Mouse (Mus musculus): ENCODE data around the gene 1110059E24Rik. TPM values are rescaled to one million over a fixed set of nuclear protein-coding genes. Genes with fewer than 3 reads are reported as not detected.

Gene 1110059E24Rik
- polyA plus RNA-seq, 1 experiment from 2014 or later, result 45.4 TPM

GRCm38 (mm10) chr19:21586546-21586945 is 66.2 kb downstream of the 1110059E24Rik start:
- 83% methylated on average over 1 of the region's 1 CpGs for WGBS
- Histone ChIP-seq H3K4me1 (ENCODE audit: control insufficient read depth in 2 of 2, insufficient read depth in 2 of 2, low read length in 2 of 2) (no peaks in the 10 kb centered on the region), H3K27ac (replicated peaks in 1 of 2; ENCODE audit: control insufficient read depth in 1 of 2, insufficient read depth in 1 of 2, low read depth in 2 of 2, low read length in 2 of 2) (no peak overlapping the region), H3K27me3 (ENCODE audit: control insufficient read depth, insufficient read depth, low read length) (no peaks in the 10 kb centered on the region), H3K36me3 (ENCODE audit: control insufficient read depth, insufficient read depth, low read length) (no peaks in the 10 kb centered on the region), H3K9ac (ENCODE audit: low read length) (no peak overlapping the region), H3K4me2 (ENCODE audit: low read length) (no peak overlapping the region), H3K9me3 (ENCODE audit: control insufficient read depth, low read length) (no peaks in the 10 kb centered on the region), H3K4me3 (ENCODE audit: control insufficient read depth in 1 of 2, insufficient read depth in 1 of 2, low read depth in 1 of 2, low read length in 2 of 2) (no peak overlapping the region)
- no peak for ATAC-seq (ENCODE audit: insufficient number of reproducible peaks, insufficient read depth, low FRiP score, low read depth)

- 75% methylated on average over 2 of the region's 2 CpGs for WGBS
Observed at GRCm38 (mm10) chr19:21585868-21586267, 66.9 kb downstream of the 1110059E24Rik start.

GRCm38 (mm10) chr19:21583986-21584385 is 68.8 kb downstream of the 1110059E24Rik start:
- no peaks in the 10 kb centered on the region for H3K27me3 ChIP-seq (ENCODE audit: control insufficient read depth, insufficient read depth, low read length)
- ATAC-seq (ENCODE audit: insufficient number of reproducible peaks, insufficient read depth, low FRiP score, low read depth), result no peak
- H3K36me3 ChIP-seq (ENCODE audit: control insufficient read depth, insufficient read depth, low read length), result no peaks in the 10 kb centered on the region
- H3K4me2 ChIP-seq (ENCODE audit: low read length), result no peak overlapping the region
- H3K4me3 ChIP-seq (ENCODE audit: control insufficient read depth in 1 of 2, insufficient read depth in 1 of 2, low read depth in 1 of 2, low read length in 2 of 2), result no peak overlapping the region
- WGBS, result 85% methylated on average over 5 of the region's 5 CpGs
- peaks cover 0 to 5% of the 10 kb centered on the region in 2 experiments; a peak in 2 of 4 replicates for H3K4me1 ChIP-seq (ENCODE audit: control insufficient read depth in 2 of 2, insufficient read depth in 2 of 2, low read length in 2 of 2)
- no peak overlapping the region for H3K9ac ChIP-seq (ENCODE audit: low read length)
- no peak overlapping the region for H3K27ac ChIP-seq (replicated peaks in 1 of 2; ENCODE audit: control insufficient read depth in 1 of 2, insufficient read depth in 1 of 2, low read depth in 2 of 2, low read length in 2 of 2)
- no peaks in the 10 kb centered on the region for H3K9me3 ChIP-seq (ENCODE audit: control insufficient read depth, low read length)

More at GRCm38 (mm10) chr19:21585868-21586267, 66.9 kb downstream of the 1110059E24Rik start:
- no peaks in the 10 kb centered on the region for H3K9me3 ChIP-seq (ENCODE audit: control insufficient read depth, low read length)
- no peaks in the 10 kb centered on the region for H3K27me3 ChIP-seq (ENCODE audit: control insufficient read depth, insufficient read depth, low read length)
- H3K9ac ChIP-seq (ENCODE audit: low read length), result no peak overlapping the region
- H3K27ac ChIP-seq (replicated peaks in 1 of 2; ENCODE audit: control insufficient read depth in 1 of 2, insufficient read depth in 1 of 2, low read depth in 2 of 2, low read length in 2 of 2), result no peak overlapping the region
- H3K4me2 ChIP-seq (ENCODE audit: low read length), result no peak overlapping the region
- no peak for ATAC-seq (ENCODE audit: insufficient number of reproducible peaks, insufficient read depth, low FRiP score, low read depth)
- no peak overlapping the region for H3K4me3 ChIP-seq (ENCODE audit: control insufficient read depth in 1 of 2, insufficient read depth in 1 of 2, low read depth in 1 of 2, low read length in 2 of 2)
- H3K4me1 ChIP-seq (ENCODE audit: control insufficient read depth in 2 of 2, insufficient read depth in 2 of 2, low read length in 2 of 2), result peaks cover 0 to 5% of the 10 kb centered on the region in 2 experiments; a peak in 2 of 4 replicates
- H3K36me3 ChIP-seq (ENCODE audit: control insufficient read depth, insufficient read depth, low read length), result no peaks in the 10 kb centered on the region

GRCm38 (mm10) chr19:21583523-21583984 is 69.2 kb downstream of the 1110059E24Rik start:
- no peak overlapping the region for H3K27ac ChIP-seq (replicated peaks in 1 of 2; ENCODE audit: control insufficient read depth in 1 of 2, insufficient read depth in 1 of 2, low read depth in 2 of 2, low read length in 2 of 2)
- WGBS, result 80% methylated on average over 4 of the region's 4 CpGs

GRCm38 (mm10) chr19:21581404-21581803 is 71.4 kb downstream of the 1110059E24Rik start:
- H3K4me3 ChIP-seq (ENCODE audit: control insufficient read depth in 1 of 2, insufficient read depth in 1 of 2, low read depth in 1 of 2, low read length in 2 of 2), result no peak overlapping the region

More at GRCm38 (mm10) chr19:21583523-21583984, 69.2 kb downstream of the 1110059E24Rik start:
- H3K36me3 ChIP-seq (ENCODE audit: control insufficient read depth, insufficient read depth, low read length), result no peaks in the 10 kb centered on the region
- H3K4me2 ChIP-seq (ENCODE audit: low read length), result no peak overlapping the region
- H3K27me3 ChIP-seq (ENCODE audit: control insufficient read depth, insufficient read depth, low read length), result no peaks in the 10 kb centered on the region
- H3K4me3 ChIP-seq (ENCODE audit: control insufficient read depth in 1 of 2, insufficient read depth in 1 of 2, low read depth in 1 of 2, low read length in 2 of 2), result no peak overlapping the region
- no peak overlapping the region for H3K9ac ChIP-seq (ENCODE audit: low read length)
- ATAC-seq (ENCODE audit: insufficient number of reproducible peaks, insufficient read depth, low FRiP score, low read depth), result no peak
- peaks cover 0 to 5% of the 10 kb centered on the region in 2 experiments; a peak in 2 of 4 replicates for H3K4me1 ChIP-seq (ENCODE audit: control insufficient read depth in 2 of 2, insufficient read depth in 2 of 2, low read length in 2 of 2)
- no peaks in the 10 kb centered on the region for H3K9me3 ChIP-seq (ENCODE audit: control insufficient read depth, low read length)

GRCm38 (mm10) chr19:21579896-21580295 is 72.9 kb downstream of the 1110059E24Rik start:
- peaks cover 7 to 10% of the 10 kb centered on the region in 2 experiments; a peak in 3 of 4 replicates for H3K4me1 ChIP-seq (ENCODE audit: control insufficient read depth in 2 of 2, insufficient read depth in 2 of 2, low read length in 2 of 2)
- 91% methylated on average over 3 of the region's 3 CpGs for WGBS
- no peaks in the 10 kb centered on the region for H3K9me3 ChIP-seq (ENCODE audit: control insufficient read depth, low read length)
- H3K36me3 ChIP-seq (ENCODE audit: control insufficient read depth, insufficient read depth, low read length), result no peaks in the 10 kb centered on the region
- H3K27ac ChIP-seq (replicated peaks in 1 of 2; ENCODE audit: control insufficient read depth in 1 of 2, insufficient read depth in 1 of 2, low read depth in 2 of 2, low read length in 2 of 2), result no peak overlapping the region
- no peak overlapping the region for H3K4me3 ChIP-seq (ENCODE audit: control insufficient read depth in 1 of 2, insufficient read depth in 1 of 2, low read depth in 1 of 2, low read length in 2 of 2)
- H3K4me2 ChIP-seq (ENCODE audit: low read length), result no peak overlapping the region
- H3K27me3 ChIP-seq (ENCODE audit: control insufficient read depth, insufficient read depth, low read length), result no peaks in the 10 kb centered on the region
- ATAC-seq (ENCODE audit: insufficient number of reproducible peaks, insufficient read depth, low FRiP score, low read depth), result 0 out of 2 replicates have a peak, but pooled peaks have one; percentile 13
- no peak overlapping the region for H3K9ac ChIP-seq (ENCODE audit: low read length)

More at GRCm38 (mm10) chr19:21581404-21581803, 71.4 kb downstream of the 1110059E24Rik start:
- ATAC-seq (ENCODE audit: insufficient number of reproducible peaks, insufficient read depth, low FRiP score, low read depth), result no peak
- no peaks in the 10 kb centered on the region for H3K9me3 ChIP-seq (ENCODE audit: control insufficient read depth, low read length)
- H3K27ac ChIP-seq (replicated peaks in 1 of 2; ENCODE audit: control insufficient read depth in 1 of 2, insufficient read depth in 1 of 2, low read depth in 2 of 2, low read length in 2 of 2), result no peak overlapping the region
- no peaks in the 10 kb centered on the region for H3K27me3 ChIP-seq (ENCODE audit: control insufficient read depth, insufficient read depth, low read length)
- peaks cover 7 to 10% of the 10 kb centered on the region in 2 experiments; a peak in 3 of 4 replicates for H3K4me1 ChIP-seq (ENCODE audit: control insufficient read depth in 2 of 2, insufficient read depth in 2 of 2, low read length in 2 of 2)
- WGBS, result 35% methylated on average over 6 of the region's 6 CpGs
- H3K4me2 ChIP-seq (ENCODE audit: low read length), result peak overlapping the region; percentile 35; the same call in 1 of the 2 replicates
- H3K36me3 ChIP-seq (ENCODE audit: control insufficient read depth, insufficient read depth, low read length), result no peaks in the 10 kb centered on the region
- H3K9ac ChIP-seq (ENCODE audit: low read length), result no peak overlapping the region

GRCm38 (mm10) chr19:21577443-21577842 is 75.3 kb downstream of the 1110059E24Rik start:
- no peak overlapping the region for H3K9ac ChIP-seq (ENCODE audit: low read length)
- no peaks in the 10 kb centered on the region for H3K36me3 ChIP-seq (ENCODE audit: control insufficient read depth, insufficient read depth, low read length)
- no peak for ATAC-seq (ENCODE audit: insufficient number of reproducible peaks, insufficient read depth, low FRiP score, low read depth)
- H3K4me2 ChIP-seq (ENCODE audit: low read length), result no peak overlapping the region
- no peak overlapping the region for H3K27ac ChIP-seq (replicated peaks in 1 of 2; ENCODE audit: control insufficient read depth in 1 of 2, insufficient read depth in 1 of 2, low read depth in 2 of 2, low read length in 2 of 2)
- H3K4me1 ChIP-seq (ENCODE audit: control insufficient read depth in 2 of 2, insufficient read depth in 2 of 2, low read length in 2 of 2), result peaks cover 10 to 15% of the 10 kb centered on the region in 2 experiments
- H3K27me3 ChIP-seq (ENCODE audit: control insufficient read depth, insufficient read depth, low read length), result no peaks in the 10 kb centered on the region
- H3K4me3 ChIP-seq (ENCODE audit: control insufficient read depth in 1 of 2, insufficient read depth in 1 of 2, low read depth in 1 of 2, low read length in 2 of 2), result no peak overlapping the region
- 37% methylated on average over 3 of the region's 3 CpGs for WGBS
- no peaks in the 10 kb centered on the region for H3K9me3 ChIP-seq (ENCODE audit: control insufficient read depth, low read length)

GRCm38 (mm10) chr19:21571986-21572385 is 80.8 kb downstream of the 1110059E24Rik start:
- peak overlapping the region; percentile 74 to 78 for H3K27ac ChIP-seq (replicated peaks in 1 of 2; ENCODE audit: control insufficient read depth in 1 of 2, insufficient read depth in 1 of 2, low read depth in 2 of 2, low read length in 2 of 2)
- H3K36me3 ChIP-seq (ENCODE audit: control insufficient read depth, insufficient read depth, low read length), result no peaks in the 10 kb centered on the region
- no peak overlapping the region for H3K9ac ChIP-seq (ENCODE audit: low read length)
- no peaks in the 10 kb centered on the region for H3K27me3 ChIP-seq (ENCODE audit: control insufficient read depth, insufficient read depth, low read length)
- H3K4me3 ChIP-seq (ENCODE audit: control insufficient read depth in 1 of 2, insufficient read depth in 1 of 2, low read depth in 1 of 2, low read length in 2 of 2), result no peak overlapping the region
- H3K9me3 ChIP-seq (ENCODE audit: control insufficient read depth, low read length), result no peaks in the 10 kb centered on the region
- 35% methylated on average over 7 of the region's 7 CpGs for WGBS
- H3K4me1 ChIP-seq (ENCODE audit: control insufficient read depth in 2 of 2, insufficient read depth in 2 of 2, low read length in 2 of 2), result peaks cover 12 to 29% of the 10 kb centered on the region in 2 experiments
- 0 out of 2 replicates have a peak, but pooled peaks have one; percentile 33 for ATAC-seq (ENCODE audit: insufficient number of reproducible peaks, insufficient read depth, low FRiP score, low read depth)
- peak overlapping the region; percentile 42 for H3K4me2 ChIP-seq (ENCODE audit: low read length)

All from heart, embryonic 14.5 days (tissue).